Mouse (Mus musculus): ENCODE measurements at regions not wholly inside any gene's neighbourhood (a gene's known extent, or its start where the extent isn't known, plus 50 kb on each side); places are given as distances from the start of the nearest gene placed in this dataset.

DNA sequence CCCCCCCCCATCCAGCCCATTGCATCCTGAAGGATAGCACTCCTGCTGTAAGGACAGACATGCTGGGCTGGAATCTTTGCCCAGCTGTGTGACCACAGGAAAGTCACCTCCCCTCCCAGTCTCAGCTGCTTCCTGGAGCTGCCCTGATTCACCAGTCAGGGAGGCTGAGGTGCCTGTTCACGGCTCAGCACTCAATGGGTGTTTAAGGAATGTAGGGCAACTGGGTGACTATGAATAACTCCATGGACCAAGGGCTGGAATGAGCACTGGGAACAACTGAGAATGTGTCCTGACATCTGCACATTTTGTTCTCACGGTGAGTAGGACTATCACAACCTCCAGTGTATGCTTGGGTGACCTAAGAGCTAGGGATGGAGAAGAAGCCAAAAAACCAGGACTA lies 146.5 kb downstream of the Gm26897 start:
- Histone ChIP-seq H3K36me3 (replicated peaks) (no peaks in the 10 kb centered on the region), H3K4me3 (no peak overlapping the region), H3K4me1 (peaks cover 31% of the 10 kb centered on the region), H3K27me3 (ENCODE audit: poor library complexity, severe bottlenecking) (peaks cover 14% of the 10 kb centered on the region), H3K27ac (no peak overlapping the region; the same call in 1 of the 2 replicates), H3K9me3 (no peaks in the 10 kb centered on the region; the same call in 1 of the 2 replicates)
- no peak for DNase-seq (ENCODE audit: extremely low spot score, low spot score)
- 90% methylated on average over 2 of the region's 2 CpGs for WGBS

- Histone ChIP-seq H3K4me1 (peaks cover 34% of the 10 kb centered on the region), H3K27ac (peak overlapping the region; percentile 30; the same call in 1 of the 2 replicates), H3K9me3 (no peaks in the 10 kb centered on the region), H3K36me3 (replicated peaks) (no peaks in the 10 kb centered on the region), H3K4me3 (no peak overlapping the region), H3K27me3 (ENCODE audit: poor library complexity, severe bottlenecking) (peaks cover 27% of the 10 kb centered on the region)
- WGBS = 36% methylated on average over 5 of the region's 5 CpGs
- DNase-seq (ENCODE audit: extremely low spot score, low spot score) = no peak
Observed at GRCm38 (mm10) chr5:111881517-111881916, 147.8 kb downstream of the Gm26897 start.

DNA sequence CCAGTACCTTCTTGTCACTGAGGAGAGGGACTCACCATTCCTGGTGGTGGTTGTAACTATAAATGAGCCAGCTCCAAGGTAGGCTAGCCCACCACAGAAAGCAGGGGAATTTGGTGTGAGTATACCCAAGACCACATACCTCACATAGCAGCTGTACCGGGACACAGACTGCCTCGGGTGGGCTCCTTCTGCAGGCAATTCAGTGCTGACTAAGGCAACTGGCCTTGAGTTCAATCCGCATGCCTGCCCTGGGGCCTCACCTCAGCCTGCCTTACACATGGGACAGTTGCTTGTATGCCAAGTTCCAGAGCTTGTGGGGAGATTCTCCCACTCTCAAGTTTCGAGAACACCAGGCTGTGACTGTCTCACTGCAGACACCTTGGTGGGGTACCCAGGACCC lies 153.6 kb downstream of the Gm26897 start:
- WGBS = 65% methylated on average over 4 of the region's 4 CpGs
- Histone ChIP-seq H3K9me3 (no peaks in the 10 kb centered on the region), H3K27ac (0 out of 2 replicates have a peak overlapping the region, but pooled peaks have one; percentile 46), H3K27me3 (ENCODE audit: poor library complexity, severe bottlenecking) (peaks cover 36% of the 10 kb centered on the region), H3K36me3 (replicated peaks) (no peaks in the 10 kb centered on the region), H3K4me1 (peaks cover 47% of the 10 kb centered on the region), H3K4me3 (no peak overlapping the region)
- DNase-seq (ENCODE audit: extremely low spot score, low spot score) = no peak

- Histone ChIP-seq H3K27me3 (ENCODE audit: poor library complexity, severe bottlenecking) (peaks cover 33% of the 10 kb centered on the region), H3K36me3 (replicated peaks) (no peaks in the 10 kb centered on the region), H3K4me3 (no peak overlapping the region), H3K4me1 (peaks cover 69% of the 10 kb centered on the region), H3K9me3 (no peaks in the 10 kb centered on the region), H3K27ac (peak overlapping the region; percentile 82)
- peak; percentile 34 for DNase-seq (ENCODE audit: extremely low spot score, low spot score)
- WGBS = 65% methylated on average over 7 of the region's 7 CpGs
Observed at GRCm38 (mm10) chr5:111890800-111891199, 157.1 kb downstream of the Gm26897 start.

- no peak for DNase-seq (ENCODE audit: extremely low spot score, low spot score)
- Histone ChIP-seq H3K4me1 (peaks cover 64% of the 10 kb centered on the region), H3K4me3 (no peak overlapping the region), H3K27ac (peak overlapping the region; percentile 82), H3K9me3 (no peaks in the 10 kb centered on the region), H3K36me3 (replicated peaks) (no peaks in the 10 kb centered on the region), H3K27me3 (ENCODE audit: poor library complexity, severe bottlenecking) (peaks cover 32% of the 10 kb centered on the region)
- 67% methylated on average over 8 of the region's 8 CpGs for WGBS
Observed at GRCm38 (mm10) chr5:111891261-111891693, 157.6 kb downstream of the Gm26897 start.

DNA sequence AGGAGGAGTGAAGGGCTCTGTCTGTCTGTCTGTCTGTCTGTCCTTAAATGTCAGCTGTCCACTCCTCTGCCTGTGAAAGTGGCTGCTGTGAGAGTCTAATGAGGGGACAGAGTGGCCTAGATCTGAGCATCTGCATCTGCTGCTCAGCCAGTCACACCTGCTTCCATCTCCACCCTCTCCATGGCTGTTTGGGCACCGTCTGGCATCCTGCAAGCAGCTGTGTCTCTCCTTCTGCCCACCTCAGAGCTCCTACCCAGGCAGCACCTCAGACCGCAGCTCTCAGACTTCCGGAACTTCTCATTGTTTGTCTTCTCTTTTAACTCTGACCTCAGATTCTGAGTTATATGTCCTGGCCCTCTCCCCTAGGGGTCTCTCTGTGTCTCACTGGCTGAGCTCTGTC lies 159.2 kb downstream of the Gm26897 start:
- Histone ChIP-seq H3K27me3 (ENCODE audit: poor library complexity, severe bottlenecking) (peaks cover 23% of the 10 kb centered on the region), H3K4me1 (peaks cover 56% of the 10 kb centered on the region), H3K36me3 (replicated peaks) (no peaks in the 10 kb centered on the region), H3K4me3 (no peak overlapping the region), H3K9me3 (no peaks in the 10 kb centered on the region), H3K27ac (peak overlapping the region; percentile 79)
- DNase-seq (ENCODE audit: extremely low spot score, low spot score) = no peak
- WGBS = 77% methylated on average over 3 of the region's 3 CpGs

GRCm38 (mm10) chr5:111893905-111894311 lies 160.2 kb downstream of the Gm26897 start:
- H3K4me1 ChIP-seq = peaks cover 60% of the 10 kb centered on the region
- H3K4me3 ChIP-seq = peak overlapping the region; percentile 42
- peaks cover 26% of the 10 kb centered on the region for H3K27me3 ChIP-seq (ENCODE audit: poor library complexity, severe bottlenecking)
- peak; percentile 69 for DNase-seq (ENCODE audit: extremely low spot score, low spot score)
- WGBS = 0% methylated on average over 11 of the region's 11 CpGs
- H3K27ac ChIP-seq = peak overlapping the region; percentile 79
- H3K36me3 ChIP-seq (replicated peaks) = no peaks in the 10 kb centered on the region
- no peaks in the 10 kb centered on the region for H3K9me3 ChIP-seq

GRCm38 (mm10) chr5:111897568-111897967 lies 163.8 kb downstream of the Gm26897 start:
- Histone ChIP-seq H3K4me3 (no peak overlapping the region), H3K27me3 (ENCODE audit: poor library complexity, severe bottlenecking) (peaks cover 46% of the 10 kb centered on the region), H3K36me3 (replicated peaks) (no peaks in the 10 kb centered on the region), H3K9me3 (no peaks in the 10 kb centered on the region), H3K4me1 (peaks cover 55% of the 10 kb centered on the region), H3K27ac (0 out of 2 replicates have a peak overlapping the region, but pooled peaks have one; percentile 16)
- DNase-seq (ENCODE audit: extremely low spot score, low spot score) = no peak
- 66% methylated on average over 4 of the region's 4 CpGs for WGBS

DNA sequence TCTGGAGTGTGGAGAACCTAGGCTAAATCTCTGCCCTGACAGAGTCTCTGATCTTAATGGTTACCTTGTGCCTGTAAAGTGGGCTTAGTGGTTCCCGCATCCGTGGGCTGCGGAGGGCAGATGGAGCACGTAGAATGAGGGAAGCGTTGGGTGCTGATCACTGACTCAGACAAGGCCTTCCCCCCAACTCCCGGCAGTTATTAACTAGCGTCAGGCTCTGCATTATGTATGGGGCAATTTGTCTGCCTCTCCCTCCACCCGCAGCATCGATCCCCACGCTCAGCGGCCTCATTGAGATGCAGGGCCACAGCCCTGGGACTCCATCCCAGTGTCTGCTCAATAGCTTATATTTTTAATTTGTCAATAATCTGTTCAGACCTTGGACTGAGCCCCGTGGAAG lies 164.8 kb downstream of the Gm26897 start:
- H3K27ac ChIP-seq = peak overlapping the region; percentile 16
- no peak overlapping the region for H3K4me3 ChIP-seq
- H3K9me3 ChIP-seq = no peaks in the 10 kb centered on the region
- 78% methylated on average over 12 of the region's 12 CpGs for WGBS
- peaks cover 40% of the 10 kb centered on the region for H3K27me3 ChIP-seq (ENCODE audit: poor library complexity, severe bottlenecking)
- no peaks in the 10 kb centered on the region for H3K36me3 ChIP-seq (replicated peaks)
- peaks cover 47% of the 10 kb centered on the region for H3K4me1 ChIP-seq
- DNase-seq (ENCODE audit: extremely low spot score, low spot score) = no peak

- peaks cover 31% of the 10 kb centered on the region for H3K4me1 ChIP-seq
- no peaks in the 10 kb centered on the region for H3K36me3 ChIP-seq (replicated peaks)
- no peaks in the 10 kb centered on the region for H3K9me3 ChIP-seq
- H3K27ac ChIP-seq = no peak overlapping the region
- WGBS = 64% methylated on average over 5 of the region's 5 CpGs
- no peak for DNase-seq (ENCODE audit: extremely low spot score, low spot score)
- H3K4me3 ChIP-seq = no peak overlapping the region
- H3K27me3 ChIP-seq (ENCODE audit: poor library complexity, severe bottlenecking) = peaks cover 26% of the 10 kb centered on the region
Observed at GRCm38 (mm10) chr5:111901197-111901596, 167.5 kb downstream of the Gm26897 start.

- peak; percentile 60 for DNase-seq (ENCODE audit: extremely low spot score, low spot score)
- peaks cover 26% of the 10 kb centered on the region for H3K27me3 ChIP-seq (ENCODE audit: poor library complexity, severe bottlenecking)
- H3K4me1 ChIP-seq = peaks cover 31% of the 10 kb centered on the region
- 18% methylated on average over 5 of the region's 5 CpGs for WGBS
- no peaks in the 10 kb centered on the region for H3K9me3 ChIP-seq
- no peak overlapping the region for H3K4me3 ChIP-seq
- no peaks in the 10 kb centered on the region for H3K36me3 ChIP-seq (replicated peaks)
- H3K27ac ChIP-seq = no peak overlapping the region
Observed at GRCm38 (mm10) chr5:111901678-111902077, 168.0 kb downstream of the Gm26897 start.

- Histone ChIP-seq H3K27me3 (ENCODE audit: poor library complexity, severe bottlenecking) (peaks cover 22% of the 10 kb centered on the region), H3K36me3 (replicated peaks) (no peaks in the 10 kb centered on the region), H3K27ac (no peak overlapping the region), H3K4me1 (peaks cover 12% of the 10 kb centered on the region), H3K9me3 (no peaks in the 10 kb centered on the region), H3K4me3 (no peak overlapping the region)
- WGBS = 82% methylated on average over 14 of the region's 14 CpGs
- DNase-seq (ENCODE audit: extremely low spot score, low spot score) = no peak
Observed at GRCm38 (mm10) chr5:111908085-111908484, 174.4 kb downstream of the Gm26897 start.

- Histone ChIP-seq H3K27me3 (ENCODE audit: poor library complexity, severe bottlenecking) (peaks cover 36% of the 10 kb centered on the region), H3K36me3 (replicated peaks) (no peaks in the 10 kb centered on the region), H3K9me3 (no peaks in the 10 kb centered on the region), H3K4me1 (peaks cover 21% of the 10 kb centered on the region), H3K4me3 (no peak overlapping the region), H3K27ac (no peak overlapping the region)
- no peak for DNase-seq (ENCODE audit: extremely low spot score, low spot score)
- WGBS = 78% methylated on average over 8 of the region's 8 CpGs
Observed at GRCm38 (mm10) chr5:111910514-111910913, 176.8 kb downstream of the Gm26897 start.

GRCm38 (mm10) chr5:111913354-111913753 lies 179.6 kb downstream of the Gm26897 start:
- no peak overlapping the region for H3K27ac ChIP-seq
- no peak overlapping the region for H3K4me3 ChIP-seq
- whole genome bisulfite sequencing = 44% methylated on average over 7 of the region's 7 CpGs
- no peaks in the 10 kb centered on the region for H3K9me3 ChIP-seq
- H3K36me3 ChIP-seq (replicated peaks) = no peaks in the 10 kb centered on the region
- peaks cover 33% of the 10 kb centered on the region for H3K4me1 ChIP-seq
- peaks cover 56% of the 10 kb centered on the region for H3K27me3 ChIP-seq (ENCODE audit: poor library complexity, severe bottlenecking)
- no peak for DNase-seq (ENCODE audit: extremely low spot score, low spot score)
